Mouse (Mus musculus): ENCODE measurements around the gene Yipf3. TPM values are rescaled to one million over a fixed set of nuclear protein-coding genes. Genes with fewer than 3 reads are reported as not detected.

Yipf3 gene
- polyA plus RNA-seq, 1 experiment from 2014 or later, result 78.4 TPM

- 88% methylated on average over 12 of the region's 12 CpGs for WGBS
- Histone ChIP-seq H3K4me2 (ENCODE audit: low read depth, low read length) (no peak overlapping the region), H3K9ac (ENCODE audit: low read length) (no peak overlapping the region), H3K4me3 (ENCODE audit: low read length) (no peak overlapping the region), H3K27ac (ENCODE audit: low read length) (no peak overlapping the region), H3K9me3 (replicated peaks; ENCODE audit: control insufficient read depth, low read length) (no peaks in the 10 kb centered on the region), H3K36me3 (ENCODE audit: control insufficient read depth, insufficient read depth) (peaks cover 44% of the 10 kb centered on the region), H3K27me3 (ENCODE audit: control insufficient read depth, insufficient read depth, low read length) (no peaks in the 10 kb centered on the region), H3K4me1 (ENCODE audit: control insufficient read depth, insufficient read depth, low read length) (peaks cover 25% of the 10 kb centered on the region)
- ATAC-seq (replicated peaks; ENCODE audit: extremely low read depth, insufficient read depth, low FRiP score), result no peak
Measured at GRCm38 (mm10) chr17:46265502-46265901, 17.6 kb downstream of the Yipf3 start.

DNA sequence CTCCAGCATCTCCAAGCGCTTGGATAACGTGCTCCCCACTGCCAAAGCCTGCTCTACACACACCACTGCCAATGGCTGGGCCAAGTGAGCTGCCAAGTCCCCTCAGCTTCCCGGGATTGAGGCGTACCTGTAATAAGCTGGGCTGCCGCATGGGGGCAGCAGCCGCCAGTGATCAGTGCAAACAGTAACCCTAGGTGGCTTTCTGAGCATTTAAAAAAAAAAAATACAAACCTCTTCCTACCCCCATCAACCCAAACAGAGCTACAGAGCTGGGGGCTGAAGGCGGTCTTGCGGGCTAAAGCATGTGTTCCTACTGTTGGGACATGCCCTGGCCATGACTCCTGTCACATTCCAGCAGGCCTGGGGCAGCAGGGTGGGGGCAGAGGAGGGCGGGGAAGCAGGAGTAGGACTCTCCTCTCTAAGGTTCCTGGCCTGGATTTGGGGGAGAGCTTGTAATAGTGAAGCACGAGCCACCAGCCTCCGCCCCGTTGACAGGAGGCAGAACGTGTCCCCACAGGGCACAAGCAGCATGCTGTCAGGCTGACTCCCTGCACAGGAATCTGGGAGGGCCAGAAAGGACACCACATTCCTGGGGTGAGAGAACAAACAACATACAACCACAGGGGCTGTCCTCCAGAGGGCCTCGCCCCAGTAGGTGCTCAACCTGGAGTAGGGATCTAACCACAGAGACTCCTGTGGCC lies 18.2 kb downstream of the Yipf3 start:
- H3K4me2 ChIP-seq (ENCODE audit: low read depth, low read length), result no peak overlapping the region
- peak; percentile 37 for ATAC-seq (replicated peaks; ENCODE audit: extremely low read depth, insufficient read depth, low FRiP score)
- peaks cover 25% of the 10 kb centered on the region for H3K4me1 ChIP-seq (ENCODE audit: control insufficient read depth, insufficient read depth, low read length)
- H3K4me3 ChIP-seq (ENCODE audit: low read length), result no peak overlapping the region
- H3K27ac ChIP-seq (ENCODE audit: low read length), result peak overlapping the region; percentile 2
- H3K9me3 ChIP-seq (replicated peaks; ENCODE audit: control insufficient read depth, low read length), result no peaks in the 10 kb centered on the region
- H3K36me3 ChIP-seq (ENCODE audit: control insufficient read depth, insufficient read depth), result peaks cover 41% of the 10 kb centered on the region
- no peak overlapping the region for H3K9ac ChIP-seq (ENCODE audit: low read length)
- no peaks in the 10 kb centered on the region for H3K27me3 ChIP-seq (ENCODE audit: control insufficient read depth, insufficient read depth, low read length)
- WGBS, result 17% methylated on average over 14 of the region's 14 CpGs

DNA sequence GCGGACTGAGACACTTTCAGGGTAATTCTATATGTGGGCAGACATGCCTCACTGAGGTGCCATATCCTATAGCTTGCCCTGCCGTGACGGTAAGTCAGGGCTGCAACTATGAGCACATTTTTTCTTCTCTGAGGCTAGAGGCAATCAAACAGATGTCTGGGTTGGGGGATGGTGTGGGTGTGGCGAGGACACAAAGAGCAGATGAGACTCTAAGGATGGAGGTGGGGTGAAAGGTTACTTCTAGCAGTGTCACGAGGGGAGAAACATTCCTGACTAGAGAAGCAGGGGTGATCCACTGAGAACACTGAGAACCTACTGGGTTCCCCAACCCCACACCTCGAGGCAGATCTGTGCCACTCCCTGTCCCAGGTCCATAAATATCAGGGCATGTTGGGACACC lies 19.1 kb downstream of the Yipf3 start:
- H3K27me3 ChIP-seq (ENCODE audit: control insufficient read depth, insufficient read depth, low read length), result no peaks in the 10 kb centered on the region
- 74% methylated on average over 6 of the region's 6 CpGs for WGBS
- no peak overlapping the region for H3K9ac ChIP-seq (ENCODE audit: low read length)
- H3K36me3 ChIP-seq (ENCODE audit: control insufficient read depth, insufficient read depth), result peaks cover 40% of the 10 kb centered on the region
- H3K4me3 ChIP-seq (ENCODE audit: low read length), result no peak overlapping the region
- H3K27ac ChIP-seq (ENCODE audit: low read length), result peak overlapping the region; percentile 2; the same call in 1 of the 2 replicates
- no peaks in the 10 kb centered on the region for H3K9me3 ChIP-seq (replicated peaks; ENCODE audit: control insufficient read depth, low read length)
- ATAC-seq (replicated peaks; ENCODE audit: extremely low read depth, insufficient read depth, low FRiP score), result no peak
- peaks cover 25% of the 10 kb centered on the region for H3K4me1 ChIP-seq (ENCODE audit: control insufficient read depth, insufficient read depth, low read length)
- no peak overlapping the region for H3K4me2 ChIP-seq (ENCODE audit: low read depth, low read length)

- H3K4me1 ChIP-seq (ENCODE audit: control insufficient read depth, insufficient read depth, low read length), result peaks cover 28% of the 10 kb centered on the region
- H3K9ac ChIP-seq (ENCODE audit: low read length), result no peak overlapping the region
- ATAC-seq (replicated peaks; ENCODE audit: extremely low read depth, insufficient read depth, low FRiP score), result no peak
- H3K36me3 ChIP-seq (ENCODE audit: control insufficient read depth, insufficient read depth), result peaks cover 35% of the 10 kb centered on the region
- H3K27me3 ChIP-seq (ENCODE audit: control insufficient read depth, insufficient read depth, low read length), result no peaks in the 10 kb centered on the region
- H3K4me2 ChIP-seq (ENCODE audit: low read depth, low read length), result no peak overlapping the region
- WGBS, result 78% methylated on average over 7 of the region's 7 CpGs
- no peak overlapping the region for H3K4me3 ChIP-seq (ENCODE audit: low read length)
- no peaks in the 10 kb centered on the region for H3K9me3 ChIP-seq (replicated peaks; ENCODE audit: control insufficient read depth, low read length)
- H3K27ac ChIP-seq (ENCODE audit: low read length), result no peak overlapping the region
Measured at GRCm38 (mm10) chr17:46267511-46267910, 19.6 kb downstream of the Yipf3 start.

- H3K9ac ChIP-seq (ENCODE audit: low read length), result no peak overlapping the region
- H3K36me3 ChIP-seq (ENCODE audit: control insufficient read depth, insufficient read depth), result peaks cover 29% of the 10 kb centered on the region
- no peak overlapping the region for H3K4me2 ChIP-seq (ENCODE audit: low read depth, low read length)
- H3K27me3 ChIP-seq (ENCODE audit: control insufficient read depth, insufficient read depth, low read length), result no peaks in the 10 kb centered on the region
- no peak overlapping the region for H3K27ac ChIP-seq (ENCODE audit: low read length)
- no peak for ATAC-seq (replicated peaks; ENCODE audit: extremely low read depth, insufficient read depth, low FRiP score)
- 59% methylated on average over 10 of the region's 10 CpGs for WGBS
- peaks cover 34% of the 10 kb centered on the region for H3K4me1 ChIP-seq (ENCODE audit: control insufficient read depth, insufficient read depth, low read length)
- H3K4me3 ChIP-seq (ENCODE audit: low read length), result no peak overlapping the region
- no peaks in the 10 kb centered on the region for H3K9me3 ChIP-seq (replicated peaks; ENCODE audit: control insufficient read depth, low read length)
Measured at GRCm38 (mm10) chr17:46268026-46268720, 20.3 kb downstream of the Yipf3 start.

DNA sequence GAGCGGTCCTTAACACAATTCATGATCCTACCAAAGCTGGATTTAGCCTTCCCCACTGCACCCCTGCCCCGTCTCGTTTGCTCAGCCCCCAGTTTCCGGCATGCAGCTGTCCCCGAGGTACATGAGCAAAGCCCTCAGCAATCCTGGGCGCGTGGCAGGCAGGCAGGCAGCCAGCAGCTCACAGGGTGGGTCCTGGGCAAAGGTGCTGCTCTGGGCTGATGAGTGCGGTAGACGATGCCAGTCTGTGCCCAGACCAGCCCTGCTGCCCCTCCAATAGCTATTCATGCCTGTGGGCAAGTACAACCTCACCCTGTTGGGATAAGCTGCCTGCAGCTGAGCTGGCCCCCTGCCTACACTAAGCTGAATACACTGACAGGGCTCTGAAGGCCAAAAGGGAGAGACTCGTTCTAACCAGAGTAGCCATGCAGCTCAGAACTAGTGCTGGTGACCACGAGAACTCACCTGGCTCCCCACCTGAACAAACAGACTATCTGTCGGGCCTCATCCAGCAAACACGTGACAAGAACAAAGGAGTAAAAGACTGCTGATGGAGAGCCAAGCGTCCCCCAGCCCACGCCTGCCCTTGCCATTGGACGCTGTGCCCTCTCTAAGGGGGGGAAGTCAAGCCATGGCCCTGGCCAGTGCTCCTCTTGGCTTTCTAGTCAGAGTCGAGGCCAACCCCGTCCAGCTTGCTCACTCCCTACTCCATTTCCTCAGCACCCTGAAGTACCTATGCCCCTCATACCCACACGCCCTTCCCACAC lies 22.1 kb downstream of the Yipf3 start:
- 75% methylated on average over 19 of the region's 19 CpGs for WGBS
- Histone ChIP-seq H3K9me3 (replicated peaks; ENCODE audit: control insufficient read depth, low read length) (no peaks in the 10 kb centered on the region), H3K4me1 (ENCODE audit: control insufficient read depth, insufficient read depth, low read length) (peaks cover 47% of the 10 kb centered on the region), H3K4me2 (ENCODE audit: low read depth, low read length) (no peak overlapping the region), H3K27ac (ENCODE audit: low read length) (peak overlapping the region; percentile 45), H3K4me3 (ENCODE audit: low read length) (no peak overlapping the region), H3K9ac (ENCODE audit: low read length) (peak overlapping the region; percentile 28; the same call in 1 of the 2 replicates), H3K36me3 (ENCODE audit: control insufficient read depth, insufficient read depth) (peaks cover 15% of the 10 kb centered on the region), H3K27me3 (ENCODE audit: control insufficient read depth, insufficient read depth, low read length) (no peaks in the 10 kb centered on the region)
- ATAC-seq (replicated peaks; ENCODE audit: extremely low read depth, insufficient read depth, low FRiP score), result no peak

- no peak for ATAC-seq (replicated peaks; ENCODE audit: extremely low read depth, insufficient read depth, low FRiP score)
- H3K4me3 ChIP-seq (ENCODE audit: low read length), result no peak overlapping the region
- no peak overlapping the region for H3K27ac ChIP-seq (ENCODE audit: low read length)
- no peaks in the 10 kb centered on the region for H3K9me3 ChIP-seq (replicated peaks; ENCODE audit: control insufficient read depth, low read length)
- peaks cover 14% of the 10 kb centered on the region for H3K36me3 ChIP-seq (ENCODE audit: control insufficient read depth, insufficient read depth)
- no peaks in the 10 kb centered on the region for H3K27me3 ChIP-seq (ENCODE audit: control insufficient read depth, insufficient read depth, low read length)
- no peak overlapping the region for H3K4me2 ChIP-seq (ENCODE audit: low read depth, low read length)
- WGBS, result 87% methylated on average over 2 of the region's 2 CpGs
- H3K4me1 ChIP-seq (ENCODE audit: control insufficient read depth, insufficient read depth, low read length), result peaks cover 44% of the 10 kb centered on the region
- H3K9ac ChIP-seq (ENCODE audit: low read length), result no peak overlapping the region
Measured at GRCm38 (mm10) chr17:46272058-46272457, 24.2 kb downstream of the Yipf3 start.

DNA sequence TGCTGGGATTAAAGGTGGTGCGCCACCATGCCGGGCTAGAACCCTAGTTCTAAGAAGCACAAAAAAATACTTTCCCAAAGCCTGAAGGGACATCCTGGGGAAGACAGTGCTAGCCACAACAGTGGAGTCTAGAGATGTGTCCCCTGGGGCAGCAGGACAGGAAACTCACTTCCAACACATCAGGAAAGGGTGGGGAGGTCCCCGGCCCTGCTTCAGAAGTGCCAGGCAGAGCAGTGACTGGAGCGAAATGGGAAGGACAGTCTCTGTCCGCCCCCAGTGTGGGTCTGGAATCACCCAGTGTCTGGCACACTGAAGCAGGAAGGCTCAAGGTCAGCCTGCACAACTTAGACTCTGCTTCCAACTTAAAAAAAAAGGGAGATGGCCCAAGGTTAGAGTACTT lies 24.8 kb downstream of the Yipf3 start:
- H3K27me3 ChIP-seq (ENCODE audit: control insufficient read depth, insufficient read depth, low read length), result no peaks in the 10 kb centered on the region
- H3K27ac ChIP-seq (ENCODE audit: low read length), result peak overlapping the region; percentile 23; the same call in 1 of the 2 replicates
- no peak overlapping the region for H3K4me2 ChIP-seq (ENCODE audit: low read depth, low read length)
- H3K9me3 ChIP-seq (replicated peaks; ENCODE audit: control insufficient read depth, low read length), result no peaks in the 10 kb centered on the region
- no peak overlapping the region for H3K4me3 ChIP-seq (ENCODE audit: low read length)
- no peak overlapping the region for H3K9ac ChIP-seq (ENCODE audit: low read length)
- peaks cover 46% of the 10 kb centered on the region for H3K4me1 ChIP-seq (ENCODE audit: control insufficient read depth, insufficient read depth, low read length)
- peaks cover 18% of the 10 kb centered on the region for H3K36me3 ChIP-seq (ENCODE audit: control insufficient read depth, insufficient read depth)
- no peak for ATAC-seq (replicated peaks; ENCODE audit: extremely low read depth, insufficient read depth, low FRiP score)
- WGBS, result 70% methylated on average over 5 of the region's 5 CpGs

All from heart, embryonic 16.5 days (tissue).